Mouse (Mus musculus): ENCODE data around the gene Hist1h1t. TPM values are rescaled to one million over a fixed set of nuclear protein-coding genes. Genes with fewer than 3 reads are reported as not detected.
"Not testable (repeated sequence)": the region's sequence is repeated elsewhere in the genome, so short reads cannot be mapped to it uniquely, and the experiment has no call there.

The Hist1h1t gene
- polyA plus RNA-seq, 1 experiment = 3.9 TPM

DNA sequence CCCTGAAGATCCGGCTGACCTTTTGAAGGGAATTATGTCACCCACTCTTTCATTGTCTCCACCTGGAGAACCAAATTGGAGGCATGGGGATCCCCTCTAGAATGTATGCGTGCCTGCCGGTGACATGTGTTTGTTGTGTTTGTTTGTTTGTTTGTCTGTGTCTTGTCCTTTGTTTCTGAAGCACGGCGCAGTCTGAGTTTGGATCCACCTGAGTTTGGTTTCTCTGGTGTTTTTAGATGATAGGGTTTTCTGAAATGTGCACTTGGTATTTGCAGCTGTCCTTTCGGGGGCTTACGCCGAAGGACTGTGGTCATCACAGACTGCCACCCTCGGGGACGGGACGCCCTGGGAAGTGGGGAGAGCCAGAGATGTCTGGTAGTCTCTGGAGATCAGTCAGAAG, 21.6 kb downstream of the Hist1h1t start:
- TF ChIP-seq CTCF (IDR thresholded peaks at IDR 0.05; ENCODE audit: control insufficient read depth, insufficient read depth, low read length) = no peak
- no peak for TF ChIP-seq POLR2A (IDR thresholded peaks at IDR 0.05; ENCODE audit: borderline replicate concordance, control insufficient read depth, low read depth, low read length)
- 62% methylated on average over 11 of the region's 11 CpGs for WGBS
- H3K27ac ChIP-seq (ENCODE audit: control insufficient read depth, insufficient read depth, low read depth, low read length, poor library complexity) = peak overlapping the region; percentile 69
- no peaks in the 10 kb centered on the region; the same call in 1 of the 2 replicates for H3K4me1 ChIP-seq (ENCODE audit: control insufficient read depth, insufficient read depth, low read length)
- no peak overlapping the region for H3K4me3 ChIP-seq (replicated peaks; ENCODE audit: control insufficient read depth, low read depth, low read length)

DNA sequence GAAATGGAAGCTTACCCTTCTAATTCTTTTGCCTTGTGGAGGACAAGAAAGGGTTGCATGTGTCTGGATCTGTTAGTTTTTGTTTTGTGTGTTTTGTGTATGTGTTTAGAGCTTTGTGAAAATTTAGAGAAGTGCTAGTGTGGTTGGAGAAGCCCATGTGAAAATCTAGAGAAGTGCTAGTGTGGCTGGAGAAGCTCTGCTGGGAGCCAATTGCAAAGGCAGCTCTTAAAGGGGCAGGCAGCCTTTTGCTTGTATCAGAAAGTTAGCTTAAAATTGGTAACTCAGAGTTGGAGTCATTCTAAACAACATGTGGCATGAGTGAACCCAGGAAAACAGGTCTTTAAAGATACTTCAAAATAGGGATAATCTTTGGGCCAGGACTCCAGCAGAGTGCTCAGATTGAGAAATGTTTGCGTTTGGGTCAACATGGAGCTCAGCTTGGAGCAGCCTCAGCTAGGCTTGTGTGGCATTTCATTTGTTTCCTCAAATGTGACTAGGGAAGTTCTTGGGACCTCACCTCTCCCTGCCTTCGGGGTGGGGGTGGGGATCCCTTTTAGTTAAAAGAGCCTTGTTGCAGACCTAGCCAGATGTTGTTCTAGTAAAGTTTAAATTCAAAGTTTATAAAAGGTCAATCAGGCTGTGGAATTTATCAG, 22.1 kb downstream of the Hist1h1t start:
- H3K27ac ChIP-seq (ENCODE audit: control insufficient read depth, insufficient read depth, low read depth, low read length, poor library complexity) = peak overlapping the region; percentile 69; the same call in 1 of the 2 replicates
- H3K4me1 ChIP-seq (ENCODE audit: control insufficient read depth, insufficient read depth, low read length); H3K4me3 ChIP-seq (replicated peaks; ENCODE audit: control insufficient read depth, low read depth, low read length): not testable (repeated sequence)
- WGBS = 19% methylated on average over 2 of the region's 2 CpGs

DNA sequence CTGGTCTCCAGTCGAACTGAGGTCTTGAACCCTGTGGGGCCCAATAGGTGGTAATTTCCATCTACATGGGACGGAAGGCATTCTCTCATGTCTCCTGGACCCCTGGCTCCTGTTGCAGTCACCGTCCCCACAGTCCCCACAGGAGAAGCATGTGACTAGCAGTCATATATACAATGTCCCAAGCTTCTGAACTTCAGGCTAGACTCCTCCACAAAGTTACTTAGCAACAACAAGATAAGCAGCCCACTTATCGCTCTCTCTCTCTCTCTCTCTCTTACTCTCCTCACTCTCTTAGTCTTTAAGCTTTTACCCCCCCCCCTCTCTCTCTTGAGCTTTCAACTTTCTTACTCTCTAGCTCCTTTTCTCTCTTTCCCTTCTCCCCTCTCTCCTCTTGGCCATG, 28.6 kb downstream of the Hist1h1t start:
- Histone ChIP-seq H3K4me1 (ENCODE audit: control insufficient read depth, insufficient read depth, low read length) (peaks cover 4% of the 10 kb centered on the region; the same call in 1 of the 2 replicates), H3K4me3 (replicated peaks; ENCODE audit: control insufficient read depth, low read depth, low read length) (no peak overlapping the region), H3K27ac (ENCODE audit: control insufficient read depth, insufficient read depth, low read depth, low read length, poor library complexity) (no peak overlapping the region)
- no peak for TF ChIP-seq POLR2A (IDR thresholded peaks at IDR 0.05; ENCODE audit: borderline replicate concordance, control insufficient read depth, low read depth, low read length)
- no peak for TF ChIP-seq CTCF (IDR thresholded peaks at IDR 0.05; ENCODE audit: control insufficient read depth, insufficient read depth, low read length)
- 74% methylated on average over 4 of the region's 4 CpGs for WGBS

DNA sequence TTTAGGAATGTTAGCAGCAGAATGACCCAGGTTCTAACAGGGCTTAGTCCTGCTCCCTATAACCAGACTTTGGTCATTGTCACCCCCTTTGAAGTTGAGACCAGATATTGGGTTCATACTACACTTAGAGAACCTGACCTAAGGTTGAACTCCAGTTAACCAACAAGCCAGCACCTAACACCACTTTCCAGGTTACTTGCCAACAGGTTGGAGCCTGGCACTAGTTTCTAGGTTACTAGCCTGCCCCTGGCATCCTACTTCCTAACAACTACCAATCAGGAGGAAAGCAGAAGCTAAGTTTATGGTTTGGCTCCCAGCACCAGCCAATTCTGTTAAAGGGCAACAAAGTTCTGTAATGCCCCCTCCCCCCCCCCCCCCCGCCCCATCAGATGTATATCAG, 29.6 kb downstream of the Hist1h1t start:
- H3K27ac ChIP-seq (ENCODE audit: control insufficient read depth, insufficient read depth, low read depth, low read length, poor library complexity) = no peak overlapping the region
- WGBS = 40% methylated on average over 1 of the region's 1 CpGs
- H3K4me1 ChIP-seq (ENCODE audit: control insufficient read depth, insufficient read depth, low read length) = peaks cover 6% of the 10 kb centered on the region; the same call in 1 of the 2 replicates
- H3K4me3 ChIP-seq (replicated peaks; ENCODE audit: control insufficient read depth, low read depth, low read length) = no peak overlapping the region
- no peak for TF ChIP-seq POLR2A (IDR thresholded peaks at IDR 0.05; ENCODE audit: borderline replicate concordance, control insufficient read depth, low read depth, low read length)
- TF ChIP-seq CTCF (IDR thresholded peaks at IDR 0.05; ENCODE audit: control insufficient read depth, insufficient read depth, low read length) = no peak

DNA sequence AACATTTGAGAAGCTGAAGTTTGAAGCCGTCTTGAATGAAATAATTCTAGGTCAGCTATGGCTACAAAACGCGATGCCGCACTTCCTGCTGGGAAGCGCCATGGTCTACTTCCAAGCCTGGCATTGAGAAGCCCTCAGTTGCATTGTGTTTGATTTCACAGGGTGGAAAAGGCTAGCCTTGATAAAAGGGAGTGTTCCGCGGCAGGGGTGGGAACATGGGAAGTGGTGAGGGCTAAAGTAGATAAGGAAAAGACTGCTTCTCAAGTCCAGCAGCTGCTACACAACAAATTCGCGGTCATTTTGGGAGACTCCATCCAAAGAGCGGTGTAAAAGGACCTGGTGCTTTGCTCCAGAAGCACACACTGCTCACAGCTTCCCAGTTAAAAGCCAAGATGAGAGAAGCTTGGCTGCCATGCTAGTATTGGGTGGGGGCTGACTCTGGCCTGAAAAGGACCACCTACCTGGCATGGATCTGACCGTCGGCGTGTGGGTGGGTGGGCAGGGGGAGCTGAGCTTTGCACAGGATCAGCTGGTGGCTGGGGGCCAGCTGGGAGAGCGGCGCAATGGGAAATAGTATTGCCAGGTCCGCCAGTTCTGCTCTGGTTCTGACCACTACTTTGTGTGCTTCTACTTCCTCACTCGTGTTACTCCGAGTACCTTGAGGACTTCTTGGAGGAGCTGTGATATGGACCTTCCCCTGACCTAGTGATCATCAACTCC, 33.0 kb downstream of the Hist1h1t start:
- WGBS = 57% methylated on average over 18 of the region's 18 CpGs
- Histone ChIP-seq H3K4me1 (ENCODE audit: control insufficient read depth, insufficient read depth, low read length) (peaks cover 6% of the 10 kb centered on the region; the same call in 1 of the 2 replicates), H3K27ac (ENCODE audit: control insufficient read depth, insufficient read depth, low read depth, low read length, poor library complexity) (peak overlapping the region; percentile 65), H3K4me3 (replicated peaks; ENCODE audit: control insufficient read depth, low read depth, low read length) (no peak overlapping the region)
- no peak for TF ChIP-seq POLR2A (IDR thresholded peaks at IDR 0.05; ENCODE audit: borderline replicate concordance, control insufficient read depth, low read depth, low read length)
- TF ChIP-seq CTCF (IDR thresholded peaks at IDR 0.05; ENCODE audit: control insufficient read depth, insufficient read depth, low read length) = no peak

DNA sequence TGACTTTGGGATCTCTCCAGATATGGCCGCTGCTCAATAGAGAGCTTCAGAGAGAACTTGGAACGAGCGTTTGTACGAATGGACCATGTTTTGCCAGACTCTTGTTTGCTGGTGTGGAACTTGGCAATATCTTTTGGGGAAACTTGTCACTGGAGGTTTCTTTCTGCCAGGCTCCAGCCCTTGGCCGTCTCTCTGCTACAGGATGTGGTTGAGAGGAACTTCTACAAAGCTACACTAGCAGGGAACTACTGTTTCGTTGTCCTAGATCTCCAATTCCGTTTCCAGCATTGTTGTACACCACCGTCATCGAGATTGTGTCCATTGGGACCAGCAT, 33.5 kb downstream of the Hist1h1t start:
- 10% methylated on average over 9 of the region's 9 CpGs for WGBS
- Histone ChIP-seq H3K4me3 (replicated peaks; ENCODE audit: control insufficient read depth, low read depth, low read length) (no peak overlapping the region), H3K27ac (ENCODE audit: control insufficient read depth, insufficient read depth, low read depth, low read length, poor library complexity) (peak overlapping the region; percentile 65), H3K4me1 (ENCODE audit: control insufficient read depth, insufficient read depth, low read length) (peaks cover 6% of the 10 kb centered on the region; the same call in 1 of the 2 replicates)
- TF ChIP-seq POLR2A (IDR thresholded peaks at IDR 0.05; ENCODE audit: borderline replicate concordance, control insufficient read depth, low read depth, low read length) (no peak), CTCF (IDR thresholded peaks at IDR 0.05; ENCODE audit: control insufficient read depth, insufficient read depth, low read length) (no peak)

DNA sequence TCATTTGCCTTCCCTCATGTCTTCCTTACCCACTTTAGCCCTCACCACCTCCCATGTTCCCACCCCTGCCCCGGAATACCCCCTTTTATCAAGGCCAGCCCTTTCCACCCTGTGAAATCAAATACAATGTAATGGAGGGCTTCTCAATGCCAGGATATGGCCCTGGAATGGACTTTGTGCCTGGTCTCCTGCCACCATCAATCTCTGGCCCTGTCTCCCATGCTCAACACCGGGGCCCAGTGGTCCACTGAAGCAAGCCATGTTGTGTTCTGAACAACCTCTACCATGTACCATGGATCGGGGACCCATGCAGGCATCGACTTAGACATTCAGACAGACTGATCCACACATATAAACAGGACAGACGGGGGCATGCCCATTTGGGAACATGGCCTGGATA, 34.1 kb downstream of the Hist1h1t start:
- Histone ChIP-seq H3K27ac (ENCODE audit: control insufficient read depth, insufficient read depth, low read depth, low read length, poor library complexity) (no peak overlapping the region; the same call in 1 of the 2 replicates), H3K4me1 (ENCODE audit: control insufficient read depth, insufficient read depth, low read length) (peaks cover 6% of the 10 kb centered on the region; the same call in 1 of the 2 replicates), H3K4me3 (replicated peaks; ENCODE audit: control insufficient read depth, low read depth, low read length) (no peak overlapping the region)
- 87% methylated on average over 5 of the region's 5 CpGs for WGBS
- no peak for TF ChIP-seq CTCF (IDR thresholded peaks at IDR 0.05; ENCODE audit: control insufficient read depth, insufficient read depth, low read length)
- TF ChIP-seq POLR2A (IDR thresholded peaks at IDR 0.05; ENCODE audit: borderline replicate concordance, control insufficient read depth, low read depth, low read length) = no peak

DNA sequence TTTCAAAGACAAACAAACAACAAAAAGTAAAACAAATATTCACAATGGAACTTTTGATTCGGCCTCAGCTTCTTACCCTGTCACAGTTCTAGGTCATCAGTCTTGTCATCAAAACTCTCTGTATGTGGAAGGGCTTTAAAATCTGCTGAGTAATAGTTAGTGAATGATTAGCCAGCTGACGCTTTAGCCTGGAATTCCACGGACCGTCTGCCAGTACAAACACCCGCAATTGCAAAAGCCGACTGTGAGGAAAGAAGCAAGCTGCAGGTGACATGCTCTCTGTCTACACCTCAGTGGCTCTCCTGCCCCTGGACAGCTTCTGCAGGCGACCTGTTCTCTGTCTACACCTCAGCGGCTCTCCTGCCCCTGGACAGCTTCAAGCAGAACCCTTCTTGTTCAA, 34.9 kb downstream of the Hist1h1t start:
- H3K27ac ChIP-seq (ENCODE audit: control insufficient read depth, insufficient read depth, low read depth, low read length, poor library complexity) = no peak overlapping the region
- no peak overlapping the region for H3K4me3 ChIP-seq (replicated peaks; ENCODE audit: control insufficient read depth, low read depth, low read length)
- 56% methylated on average over 8 of the region's 8 CpGs for WGBS
- TF ChIP-seq CTCF (IDR thresholded peaks at IDR 0.05; ENCODE audit: control insufficient read depth, insufficient read depth, low read length) (no peak), POLR2A (IDR thresholded peaks at IDR 0.05; ENCODE audit: borderline replicate concordance, control insufficient read depth, low read depth, low read length) (no peak)
- H3K4me1 ChIP-seq (ENCODE audit: control insufficient read depth, insufficient read depth, low read length) = peaks cover 6% of the 10 kb centered on the region; the same call in 1 of the 2 replicates
